Mouse (Mus musculus) CH12.LX (cell line): Measurements from ENCODE around the gene Zbtb6. TPM values are rescaled to one million over a fixed set of nuclear protein-coding genes. Genes with fewer than 3 reads are reported as not detected.

Experiments
- DNase-seq: peaks from one replicate; pipeline ENCODE4 v3.0.0-alpha.2; 2013; ENCODE audit errors: extremely low read depth
- H3K27ac ChIP-seq: 2 replicates; pipeline ENCODE4 v1.5.1; 2012; ENCODE audit warnings: low read depth, mild to moderate bottlenecking, control low read depth, moderate library complexity; ENCODE audit not compliant: insufficient read depth
- H3K27me3 ChIP-seq: replicated peaks from 2 replicates; pipeline ENCODE3; 2012; ENCODE audit warnings: inconsistent platforms
- H3K36me3 ChIP-seq, 2 experiments: replicated peaks in 1 of 2; 2 replicates each; pipeline versions ENCODE3 to v1.6.1; 2012; ENCODE audit warnings: inconsistent platforms in 1 of 2, low read length in 1 of 2, mild to moderate bottlenecking in 1 of 2, mixed read lengths in 1 of 2, moderate library complexity in 1 of 2; ENCODE audit not compliant: control insufficient read depth in 1 of 2, insufficient read depth in 1 of 2
- H3K4me1 ChIP-seq, 2 experiments: 2 replicates each; pipeline ENCODE4 v1.6.1; 2012; ENCODE audit warnings: inconsistent platforms in 1 of 2, moderate library complexity in 1 of 2; ENCODE audit not compliant: insufficient read depth in 2 of 2, control insufficient read depth in 1 of 2
- H3K4me2 ChIP-seq: 2 replicates; pipeline ENCODE4 v1.6.1; 2012; ENCODE audit warnings: low read depth, mild to moderate bottlenecking, control low read depth; ENCODE audit not compliant: poor library complexity, insufficient read depth, severe bottlenecking
- H3K4me3 ChIP-seq, 3 experiments: fragments of 150-350 bp in 1 of 3; sonication (generic) in 1 of 3; replicated peaks in 1 of 3; 2 replicates each; pipeline versions ENCODE3 to v1.5.1; 2011 to 2012; ENCODE audit warnings: low read depth in 2 of 3, low read length in 2 of 3, mild to moderate bottlenecking in 2 of 3, moderate library complexity in 2 of 3, control low read depth in 1 of 3, improper control_type of control experiment in 1 of 3, inconsistent platforms in 1 of 3, mixed read lengths in 1 of 3; ENCODE audit not compliant: poor library complexity in 1 of 3
- H3K79me2 ChIP-seq: replicated peaks from 2 replicates; pipeline ENCODE4 v1.6.1; 2012; ENCODE audit warnings: mild to moderate bottlenecking, moderate library complexity; ENCODE audit not compliant: control insufficient read depth, poor library complexity, insufficient read depth, severe bottlenecking; ENCODE audit errors: extremely low read depth
- H3K9ac ChIP-seq: 2 replicates; pipeline ENCODE4 v1.6.1; 2012; ENCODE audit warnings: low read depth, mild to moderate bottlenecking, control low read depth, moderate library complexity; ENCODE audit not compliant: insufficient read depth
- H3K9me3 ChIP-seq: replicated peaks from 2 replicates; pipeline ENCODE3; 2012; ENCODE audit warnings: low read length, inconsistent platforms, mixed read lengths
- CHD1 ChIP-seq: IDR thresholded peaks from 2 replicates; pipeline ENCODE4 v1.6.1; 2012; ENCODE audit warnings: low read depth, low read length, improper control_type of control experiment, inconsistent platforms
- CTCF ChIP-seq, 2 experiments: IDR thresholded peaks in 1 of 2; conservative IDR thresholded peaks in 1 of 2; 2 replicates each; pipeline ENCODE4 v1.5.1; 2011 to 2012; ENCODE audit warnings: low read depth in 2 of 2, low read length in 2 of 2, improper control_type of control experiment in 1 of 2, inconsistent platforms in 1 of 2, mild to moderate bottlenecking in 1 of 2, moderate library complexity in 1 of 2
- E2F4 ChIP-seq: IDR thresholded peaks from 2 replicates; pipeline ENCODE4 v1.6.1; 2011; ENCODE audit warnings: low read depth, low read length, improper control_type of control experiment; ENCODE audit not compliant: insufficient replicate concordance
- ELF1 ChIP-seq: IDR thresholded peaks from 2 replicates; pipeline ENCODE4 v1.6.1; 2014; ENCODE audit warnings: low read depth, mild to moderate bottlenecking, inconsistent platforms, low read length, improper control_type of control experiment
- JUN ChIP-seq: IDR thresholded peaks from 2 replicates; pipeline ENCODE4 v1.6.1; 2011; ENCODE audit warnings: low read depth, mild to moderate bottlenecking, low read length, improper control_type of control experiment, moderate library complexity; ENCODE audit not compliant: insufficient read depth
- JUND ChIP-seq: conservative IDR thresholded peaks from 2 replicates; pipeline ENCODE4 v1.6.1; 2011; ENCODE audit warnings: low read depth, low read length, improper control_type of control experiment
- KAT2A ChIP-seq: IDR thresholded peaks from 2 replicates; pipeline ENCODE4 v1.6.1; 2012; ENCODE audit warnings: low read length, improper control_type of control experiment, inconsistent platforms; ENCODE audit not compliant: insufficient replicate concordance
- MAFK ChIP-seq: IDR thresholded peaks from 2 replicates; pipeline ENCODE4 v1.6.1; 2011; ENCODE audit warnings: low read length, improper control_type of control experiment; ENCODE audit not compliant: insufficient replicate concordance
- MAX ChIP-seq: IDR thresholded peaks from 2 replicates; pipeline ENCODE4 v1.6.1; 2011; ENCODE audit warnings: low read length, improper control_type of control experiment
- MXI1 ChIP-seq: IDR thresholded peaks from 2 replicates; pipeline ENCODE4 v1.6.1; 2011; ENCODE audit warnings: mild to moderate bottlenecking, low read depth, low read length, improper control_type of control experiment
- MYC ChIP-seq: IDR thresholded peaks from 2 replicates; pipeline ENCODE4 v1.6.1; 2011; ENCODE audit warnings: low read depth, mild to moderate bottlenecking, improper control_type of control experiment, low read length
- NRF1 ChIP-seq: IDR thresholded peaks from 2 replicates; pipeline ENCODE4 v1.6.1; 2014; ENCODE audit warnings: low read depth, mild to moderate bottlenecking, inconsistent platforms, low read length, improper control_type of control experiment, moderate library complexity
- POLR2A ChIP-seq: IDR thresholded peaks from 2 replicates; pipeline ENCODE4 v1.6.1; 2011; ENCODE audit warnings: low read depth, mild to moderate bottlenecking, improper control_type of control experiment, low read length
- POLR2AphosphoS2 ChIP-seq: IDR thresholded peaks from 2 replicates; pipeline ENCODE4 v1.6.1; 2011; ENCODE audit warnings: low read depth, low read length, improper control_type of control experiment
- RAD21 ChIP-seq: IDR thresholded peaks from 2 replicates; pipeline ENCODE4 v1.6.1; 2011; ENCODE audit warnings: low read depth, mild to moderate bottlenecking, low read length, improper control_type of control experiment, moderate library complexity
- SIN3A ChIP-seq: IDR thresholded peaks from 2 replicates; pipeline ENCODE4 v1.6.1; 2012; ENCODE audit warnings: low read length, improper control_type of control experiment, inconsistent platforms
- TCF12 ChIP-seq: IDR thresholded peaks from 2 replicates; pipeline ENCODE4 v1.6.1; 2014; ENCODE audit warnings: low read depth, mild to moderate bottlenecking, inconsistent platforms, low read length, improper control_type of control experiment
- UBTF ChIP-seq: IDR thresholded peaks from 2 replicates; pipeline ENCODE4 v1.6.1; 2012; ENCODE audit warnings: low read depth, mild to moderate bottlenecking, inconsistent platforms, low read length, improper control_type of control experiment, moderate library complexity
- USF2 ChIP-seq: conservative IDR thresholded peaks from 2 replicates; pipeline ENCODE4 v1.6.1; 2011; ENCODE audit warnings: low read depth, low read length, improper control_type of control experiment
- ZC3H11A ChIP-seq: IDR thresholded peaks from 2 replicates; pipeline ENCODE4 v1.6.1; 2012; ENCODE audit warnings: low read depth, mild to moderate bottlenecking, inconsistent platforms, low read length, improper control_type of control experiment
- ZNF384 ChIP-seq: IDR thresholded peaks from 2 replicates; pipeline ENCODE4 v1.6.1; 2012; ENCODE audit warnings: low read depth, low read length, improper control_type of control experiment, inconsistent platforms
- dilution Hi-C: fragments of 300-500 bp; cut with MboI; formaldehyde crosslinking; loops from 2 replicates; pipeline ENCODE4 v1.14.3; 2020; ENCODE audit warnings: low sequenced_read_pairs; ENCODE audit not compliant: extremely low pct_unique_long_range_greater_than_20kb, extremely low pct_ligation_motif_present
- in situ Hi-C: fragments of 300-500 bp; cut with MboI; formaldehyde crosslinking; loops from 3 replicates; pipeline ENCODE4 v1.14.3; 2019; ENCODE audit warnings: low sequenced_read_pairs, low pct_ligation_motif_present, low pct_unique_long_range_greater_than_20kb, mixed read lengths
- polyA plus RNA-seq: library from polyadenylated mRNA; unstranded; fragments of >175 nt; gene quantifications from 2 replicates; pipeline ENCODE4 v1.2.1, GENCODE M21; 2012; ENCODE audit warnings: low read depth; ENCODE audit not compliant: insufficient read length
- total RNA-seq, 2 experiments: library from RNA; depleted of rRNA; stranded (reverse); fragments of 300-350 nt in 1 of 2; fragments of >200 nt in 1 of 2; gene quantifications; 2 replicates each; pipeline ENCODE4 v1.2.3; 2012 to 2014

Gene Zbtb6
- total and polyA plus RNA-seq, 3 experiments, result 6.7 to 23.3 (median 9.2) TPM

DNA sequence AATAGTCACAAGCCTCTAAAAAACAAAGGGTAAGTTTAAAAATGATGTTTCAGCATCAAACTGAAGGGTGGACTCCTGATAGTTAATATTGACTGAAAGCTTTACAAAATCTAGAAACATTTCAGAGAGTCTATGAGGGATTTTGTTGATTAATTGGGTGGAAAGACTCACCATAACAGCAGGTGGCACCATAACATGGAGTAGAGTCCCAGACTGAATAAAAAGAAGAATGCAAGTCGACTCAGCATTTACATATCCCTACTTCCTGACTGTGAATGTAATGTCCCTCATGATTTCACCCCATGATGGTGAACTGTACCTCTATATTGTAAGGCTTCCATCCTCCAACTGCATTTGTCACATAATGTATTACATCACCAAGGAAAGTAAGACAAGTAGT lies 47.4 kb downstream of the Zbtb6 start (continued):
- no peak for TF ChIP-seq KAT2A
- no peak for TF ChIP-seq POLR2A
- no peak for TF ChIP-seq ZC3H11A
- no peak for TF ChIP-seq E2F4
- no peak for TF ChIP-seq POLR2AphosphoS2
- TF ChIP-seq MXI1, result no peak
- no peak for TF ChIP-seq USF2
- no peak for TF ChIP-seq ELF1
- no peak for TF ChIP-seq ZNF384
- no peak for TF ChIP-seq MAX
- TF ChIP-seq JUN, result no peak

DNA sequence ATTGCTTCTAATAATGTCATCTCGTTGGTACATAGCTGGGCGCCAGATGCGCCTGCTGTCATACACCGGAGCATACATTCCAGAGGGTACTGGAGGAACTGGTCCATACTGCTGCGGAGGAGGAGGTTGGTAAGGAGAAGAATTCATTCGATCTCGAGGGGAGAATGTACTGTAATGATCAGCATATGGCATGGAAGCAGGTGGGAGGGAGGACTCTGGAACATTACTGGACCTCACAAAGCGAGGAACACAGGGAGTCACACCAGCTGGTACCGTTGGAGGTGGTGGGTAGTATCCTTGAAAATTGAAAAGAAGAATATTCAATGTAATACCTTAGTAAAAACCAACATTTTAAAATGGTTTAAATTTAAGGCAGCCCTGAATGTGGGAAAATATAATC lies 60.0 kb downstream of the Zbtb6 start:
- Histone ChIP-seq H3K27me3 (no peaks in the 10 kb centered on the region), H3K4me1 (no peaks in the 10 kb centered on the region), H3K4me2 (no peak overlapping the region), H3K9ac (no peak overlapping the region), H3K4me3 (no peak overlapping the region), H3K79me2 (no peaks in the 10 kb centered on the region), H3K36me3 (peaks cover 18 to 51% of the 10 kb centered on the region in 2 experiments), H3K9me3 (no peaks in the 10 kb centered on the region), H3K27ac (no peak overlapping the region)
- no peak for DNase-seq
- dilution Hi-C loops, result no loop called here
- in situ Hi-C loops, result loop anchor here (10.0 kb wide), 1 partner anchor 92 kb away; no protein-coding TSS in a partner anchor
- TF ChIP-seq CHD1 (no peak), MAFK (no peak), NRF1 (no peak), TCF12 (no peak), ZC3H11A (no peak)

DNA sequence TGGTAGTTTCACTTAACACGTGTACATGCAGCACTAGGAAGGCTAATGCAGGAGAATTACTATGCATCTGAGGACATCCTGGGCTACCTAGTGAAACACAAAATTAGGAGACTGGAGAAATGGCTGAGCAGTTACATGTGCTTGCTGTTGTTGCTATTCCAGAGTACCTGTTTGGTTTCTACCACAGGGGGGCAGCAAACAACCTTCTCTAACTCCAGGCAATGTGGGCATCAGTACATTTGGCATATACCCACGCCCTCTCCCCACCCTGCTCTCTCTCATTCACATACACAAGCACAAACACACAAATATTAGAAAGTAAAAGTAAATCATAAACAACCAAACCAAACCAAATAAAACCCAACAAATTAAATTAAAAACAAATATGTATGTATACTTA lies 62.8 kb downstream of the Zbtb6 start:
- Histone ChIP-seq H3K27ac (no peak overlapping the region), H3K9me3 (no peaks in the 10 kb centered on the region), H3K27me3 (no peaks in the 10 kb centered on the region), H3K36me3 (peaks cover 27 to 58% of the 10 kb centered on the region in 2 experiments), H3K9ac (no peak overlapping the region), H3K79me2 (no peaks in the 10 kb centered on the region), H3K4me1 (peaks cover 0 to 9% of the 10 kb centered on the region in 2 experiments; a peak in 2 of 4 replicates), H3K4me3 (no peak overlapping the region), H3K4me2 (no peak overlapping the region)
- peak; percentile 74 for DNase-seq
- in situ Hi-C loops (loop anchor here (10.0 kb wide), 1 partner anchor 95 kb away; no protein-coding TSS in a partner anchor), dilution Hi-C loops (no loop called here)
- peak; percentile 90; the same call in 1 of the 2 replicates for TF ChIP-seq MYC
- TF ChIP-seq CTCF (conservative IDR thresholded peaks at IDR 0.05 in 1 of 2, IDR thresholded peaks at IDR 0.05 in 1 of 2; ENCODE audit: low read depth in 2 of 2, low read length in 2 of 2), result peak; percentile 68 to 82
- TF ChIP-seq E2F4, result no peak
- TF ChIP-seq RAD21, result peak; percentile 69
- TF ChIP-seq UBTF, result no peak
- no peak for TF ChIP-seq SIN3A
- TF ChIP-seq JUND, result no peak
